Mouse (Mus musculus): ENCODE results near the gene Rasal2.
A peak's percentile ranks its signal among the peaks of the same experiment; 100 is the strongest.

Rasal2 gene

DNA sequence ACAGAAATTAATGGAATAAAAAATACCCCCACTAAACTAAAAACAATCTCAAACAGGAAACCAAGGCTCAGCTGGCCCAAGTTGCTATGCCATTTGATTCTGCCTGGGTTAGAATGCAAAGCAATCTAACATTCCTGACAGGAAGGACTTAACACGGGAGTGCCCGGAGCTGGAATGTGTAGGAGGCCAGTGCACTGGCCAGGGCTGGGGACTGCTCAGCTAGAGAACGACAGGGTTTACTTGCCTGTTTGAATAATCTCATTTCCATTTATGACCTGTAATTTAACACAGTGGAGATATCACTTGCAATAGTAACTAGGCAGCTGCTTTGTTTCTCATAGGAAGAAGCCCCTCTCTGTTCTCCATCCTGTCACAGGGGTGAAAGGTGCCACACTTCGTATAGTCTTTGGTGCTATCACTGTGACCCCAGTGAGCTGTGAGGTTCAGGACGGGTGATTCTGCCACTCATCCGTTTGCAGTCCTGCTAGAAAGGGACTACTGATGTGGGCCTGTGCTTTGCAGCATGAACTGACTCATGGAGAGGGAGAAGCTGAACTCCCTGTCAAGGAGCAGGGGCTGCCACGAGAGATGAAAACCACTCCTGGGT, 269.0 kb downstream of the Rasal2 start:
- DNase-seq (ENCODE audit: low read depth, low spot score), result no peak

DNA sequence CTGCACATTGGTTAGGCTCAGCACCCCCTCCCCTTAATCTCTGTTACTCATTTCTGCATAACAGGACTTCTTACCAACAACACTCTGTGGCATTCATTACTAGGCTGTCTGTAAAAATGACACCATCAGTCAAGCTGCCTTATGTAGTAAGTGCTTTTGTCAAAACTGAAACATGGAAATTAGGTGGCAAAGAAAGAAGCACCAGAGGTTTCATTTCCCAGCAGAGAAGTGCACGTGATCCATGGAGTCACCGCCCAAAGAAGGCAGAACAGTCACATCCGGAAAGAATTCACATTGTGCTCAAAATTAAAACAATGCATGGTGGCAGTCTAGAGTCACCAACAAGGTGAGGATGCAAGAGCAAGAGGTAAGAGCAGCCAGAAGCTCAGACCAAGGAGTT, 271.4 kb downstream of the Rasal2 start:
- DNase-seq (ENCODE audit: low read depth, low spot score), result no peak

DNA sequence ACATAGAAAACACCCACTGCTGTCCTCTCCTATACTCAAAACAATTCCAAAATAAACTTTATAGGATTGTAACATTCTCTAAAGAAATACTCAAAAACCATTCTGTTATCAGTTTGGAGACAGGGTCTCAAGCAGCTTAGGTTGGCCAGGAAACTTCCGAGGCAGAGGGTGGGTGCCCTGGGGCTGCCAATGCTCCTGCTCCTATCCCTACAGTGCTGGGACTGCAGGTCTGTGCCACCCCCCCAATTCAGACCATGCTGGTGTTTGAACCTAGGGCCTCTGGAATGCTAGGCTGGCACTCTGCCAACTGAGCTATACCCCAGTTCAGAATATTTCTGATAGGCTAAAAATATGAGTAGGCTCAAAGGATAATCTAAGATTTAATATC, 274.5 kb downstream of the Rasal2 start:
- DNase-seq (ENCODE audit: low read depth, low spot score), result no peak

DNA sequence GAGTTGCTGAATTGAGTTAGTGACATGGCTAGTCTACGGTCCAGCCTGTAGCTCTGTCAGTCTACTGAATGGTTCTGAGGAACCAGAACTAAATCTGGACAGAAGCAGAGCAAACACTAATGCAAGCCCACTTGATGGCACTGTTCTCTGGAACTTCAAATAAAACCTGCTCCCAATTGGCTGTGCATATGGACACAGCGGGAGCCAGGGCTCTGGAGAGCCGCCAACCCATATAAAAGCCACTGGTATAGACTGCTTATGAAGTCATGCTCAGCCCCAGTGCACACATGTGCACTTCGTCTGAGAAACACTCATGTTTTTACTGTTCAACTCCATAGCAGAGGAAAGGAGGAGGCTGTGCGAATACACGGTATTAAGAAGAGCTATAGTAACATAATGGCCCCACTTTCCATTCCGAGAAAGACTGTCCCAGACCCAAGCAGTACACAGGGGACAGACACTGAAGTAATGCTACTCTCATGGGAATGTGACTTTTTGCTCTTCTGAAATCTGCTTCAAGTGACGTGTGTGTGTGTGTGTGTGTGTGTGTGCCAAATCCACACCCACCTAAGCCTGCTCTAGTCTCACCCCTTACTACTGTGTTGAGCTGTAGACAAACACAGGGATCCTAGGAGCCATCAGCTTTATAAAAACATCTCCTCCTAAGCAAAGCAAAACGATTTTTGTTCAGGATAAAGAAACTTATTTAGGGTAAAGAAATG, 275.1 kb downstream of the Rasal2 start:
- DNase-seq (ENCODE audit: low read depth, low spot score), result no peak

DNA sequence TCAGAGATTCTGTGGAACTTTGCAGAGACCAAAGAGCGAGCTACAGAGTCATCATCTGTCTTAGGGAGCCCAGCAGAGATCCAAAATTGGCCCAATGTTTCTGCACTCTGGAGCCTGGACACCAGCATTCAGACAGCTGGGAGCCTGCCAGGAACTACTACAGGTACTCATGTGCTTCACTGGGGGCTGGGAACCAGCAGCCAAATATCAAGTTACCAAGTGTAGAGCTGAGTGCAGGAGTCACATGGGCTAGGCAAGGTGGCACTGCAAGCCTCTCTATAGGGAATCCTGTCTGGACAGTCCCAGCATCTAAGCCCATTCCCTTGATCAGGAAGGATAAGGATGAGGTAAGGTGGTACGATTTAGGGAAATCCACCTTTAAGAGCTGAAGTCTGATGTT, 284.2 kb downstream of the Rasal2 start:
- DNase-seq (ENCODE audit: low read depth, low spot score), result no peak

DNA sequence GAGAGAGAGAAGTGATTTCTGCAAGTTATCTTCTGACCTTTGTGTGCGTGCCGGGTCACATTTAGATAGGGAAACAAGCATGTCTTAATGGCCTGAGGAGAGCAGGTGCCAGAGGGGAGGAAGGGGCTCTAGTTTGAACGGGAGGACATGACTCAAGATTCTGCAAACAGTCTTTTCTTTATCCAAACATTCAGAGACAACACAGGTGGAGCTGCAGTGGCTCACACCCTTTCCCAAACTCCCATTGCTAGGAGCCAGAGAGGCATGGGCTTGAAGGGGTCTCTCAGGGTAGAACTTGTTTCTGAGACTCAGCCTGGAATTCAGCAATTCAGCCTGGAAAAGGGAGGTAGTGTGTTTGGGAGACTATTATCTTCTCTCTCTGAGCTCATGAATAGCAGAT, 288.6 kb downstream of the Rasal2 start:
- no peak for DNase-seq (ENCODE audit: low read depth, low spot score)

DNA sequence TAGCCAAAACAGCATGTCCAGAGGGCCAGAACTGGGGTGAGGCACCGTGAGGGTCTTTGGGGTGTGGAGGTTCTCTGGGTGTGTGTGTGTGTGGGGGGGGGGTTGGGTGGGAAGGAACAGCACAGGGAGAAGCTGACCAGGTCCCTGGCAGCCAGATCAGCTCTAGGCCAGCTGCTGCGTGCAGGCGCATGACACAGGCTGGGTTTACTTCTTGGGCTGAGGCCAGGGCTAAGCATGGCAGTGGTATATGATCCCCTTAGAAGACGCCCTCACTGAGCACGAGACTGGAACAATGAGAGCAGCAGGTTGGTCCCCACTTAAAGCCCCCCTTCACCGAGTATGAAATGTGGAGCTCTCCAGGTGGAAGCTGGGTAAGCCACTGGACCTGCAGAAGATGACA, 293.2 kb downstream of the Rasal2 start:
- no peak for DNase-seq (ENCODE audit: low read depth, low spot score)

DNA sequence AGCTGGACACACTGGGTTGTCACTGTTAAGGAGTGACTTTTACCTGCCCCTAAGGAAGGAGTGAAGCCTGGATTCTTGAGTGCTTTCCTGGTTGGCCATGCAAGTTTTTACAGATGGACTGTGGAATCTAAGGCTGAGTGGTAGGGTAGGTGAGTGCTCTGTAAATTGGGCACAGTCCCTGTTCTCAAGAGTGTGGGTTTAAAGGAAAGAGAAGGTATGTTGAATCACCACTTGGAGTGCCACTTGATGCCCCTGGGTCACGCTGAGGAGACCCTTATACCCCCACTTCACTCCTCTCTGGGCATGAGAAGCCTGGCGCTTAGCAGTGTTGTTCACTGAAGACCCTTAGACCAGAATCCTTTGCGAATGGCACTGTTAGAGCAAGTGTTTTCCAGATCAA, 295.0 kb downstream of the Rasal2 start:
- DNase-seq (ENCODE audit: low read depth, low spot score), result no peak

DNA sequence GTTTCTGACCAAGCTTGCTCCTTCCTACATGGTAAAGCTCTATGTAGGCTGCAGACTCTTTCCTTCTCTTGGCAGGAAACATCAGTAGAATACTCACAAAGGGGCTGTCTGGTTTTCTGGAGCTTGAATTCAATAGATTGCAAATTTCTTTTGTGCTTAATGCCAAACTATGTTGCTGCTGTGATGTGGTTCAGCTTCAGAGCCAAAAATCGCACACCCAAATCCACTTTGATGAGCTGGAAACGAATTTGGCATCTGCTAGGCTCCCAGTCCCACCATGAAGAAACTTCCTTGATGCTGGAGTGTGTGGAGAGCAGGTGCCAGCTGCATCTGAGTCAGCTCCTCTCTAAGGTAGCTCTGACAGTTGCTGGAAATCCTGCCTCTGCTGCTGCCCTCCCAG, 297.9 kb downstream of the Rasal2 start:
- DNase-seq (ENCODE audit: low read depth, low spot score), result no peak

DNA sequence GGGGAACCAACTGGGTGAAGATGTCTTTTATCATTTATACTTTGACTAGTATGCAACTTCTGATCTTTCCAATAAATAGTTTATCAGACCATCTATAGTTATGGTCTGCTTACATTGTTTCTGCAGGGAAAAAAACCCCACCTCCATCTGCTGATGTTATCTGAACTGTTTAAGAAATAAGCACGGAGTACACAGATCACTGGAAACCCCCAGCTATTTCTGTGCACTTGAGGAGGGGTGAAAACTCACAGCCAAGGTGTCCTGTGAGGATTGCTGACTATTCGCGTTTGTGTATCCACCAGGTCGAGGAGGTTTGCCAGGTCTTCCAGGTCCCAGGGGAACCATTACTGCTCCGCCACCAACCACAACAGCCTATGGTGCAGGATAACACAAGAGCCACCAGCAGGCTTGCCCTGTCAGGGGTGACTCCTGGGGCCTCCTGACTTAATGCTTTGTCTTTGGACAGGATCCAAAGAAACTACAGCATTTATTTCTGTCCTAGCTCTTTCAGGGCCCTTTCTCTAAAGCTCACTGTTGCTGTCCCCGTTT, 302.0 kb downstream of the Rasal2 start:
- no peak for DNase-seq (ENCODE audit: low read depth, low spot score)

DNA sequence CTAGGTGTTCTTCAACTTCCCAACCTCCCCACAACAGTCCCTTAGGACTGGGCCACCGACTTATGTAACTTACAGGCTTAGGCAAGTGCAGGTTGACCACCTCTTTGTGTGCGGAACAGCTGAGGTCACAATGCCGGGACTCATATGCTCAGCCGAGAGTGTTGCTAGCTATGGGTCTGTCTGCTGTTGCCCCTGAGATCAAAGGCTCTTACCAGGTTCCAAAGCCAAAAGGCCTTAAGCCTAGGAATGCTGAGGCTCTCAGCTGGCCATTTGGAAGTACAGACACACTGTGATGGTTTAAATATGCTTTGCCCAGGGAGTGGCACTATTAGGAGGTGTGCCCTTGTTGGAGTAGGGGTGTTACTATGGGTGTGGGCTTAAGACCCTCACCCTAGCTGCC, 303.8 kb downstream of the Rasal2 start, which contains the start of gene Tex35:
TSS of gene Tex35 (minus strand) at position 101 of the 400 bp plus-strand sequence.
- DNase-seq (ENCODE audit: low read depth, low spot score), result no peak

DNA sequence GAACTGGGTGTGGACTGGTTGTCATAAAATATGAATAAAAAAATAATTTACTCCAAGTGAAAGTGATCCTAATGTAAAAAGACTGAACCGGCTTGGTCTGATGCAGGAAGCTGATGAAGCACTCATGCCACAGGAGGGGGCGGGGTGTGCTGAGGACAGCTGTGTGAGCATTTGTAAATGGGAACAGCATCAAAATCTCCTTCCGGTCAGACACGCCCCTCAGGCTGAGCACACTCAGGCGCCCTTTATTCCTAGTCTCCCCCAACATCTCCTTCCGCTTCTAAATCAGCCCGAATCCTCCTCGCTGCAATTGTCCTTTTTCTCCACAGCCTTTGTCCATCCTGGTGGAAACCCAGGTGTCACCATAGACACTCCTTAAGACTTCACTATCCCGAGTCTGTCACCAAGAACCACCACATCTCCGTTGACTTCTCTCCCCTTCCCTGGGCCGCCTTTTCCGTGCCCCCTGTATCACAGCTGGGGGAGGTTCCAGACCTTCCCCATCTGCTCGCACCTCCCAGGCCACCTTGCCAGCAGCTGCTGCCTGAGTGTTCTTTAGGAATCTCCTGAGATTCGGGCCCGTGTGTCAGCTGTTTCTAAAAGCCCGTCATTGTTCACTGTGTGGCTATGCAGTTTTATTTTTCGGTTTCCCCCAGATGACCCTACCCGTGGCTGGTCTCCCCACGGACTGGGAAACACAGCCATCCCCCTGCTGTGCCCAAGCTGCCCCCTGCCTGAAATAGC, 311.1 kb downstream of the Rasal2 start:
- no peak for DNase-seq (ENCODE audit: low read depth, low spot score)

DNA sequence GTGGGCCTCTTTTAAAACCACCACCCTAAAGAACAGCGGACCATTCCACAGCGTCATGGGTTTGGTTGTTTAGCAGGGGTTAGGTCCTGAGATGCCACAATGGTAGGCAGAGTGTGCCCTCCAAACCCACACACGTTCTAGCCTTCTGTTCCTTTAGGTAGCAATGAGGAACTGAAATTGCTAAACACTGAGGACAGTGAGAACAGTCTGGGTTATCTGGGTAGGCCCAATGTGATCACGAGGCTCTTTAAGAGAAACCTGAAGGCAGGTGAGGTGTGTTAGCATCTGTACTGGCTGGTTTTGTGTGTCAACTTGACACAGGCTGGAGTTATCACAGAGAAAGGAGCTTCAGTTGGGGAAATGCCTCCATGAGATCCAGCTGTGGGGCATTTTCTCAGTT, 316.9 kb downstream of the Rasal2 start:
- no peak for DNase-seq (ENCODE audit: low read depth, low spot score)

DNA sequence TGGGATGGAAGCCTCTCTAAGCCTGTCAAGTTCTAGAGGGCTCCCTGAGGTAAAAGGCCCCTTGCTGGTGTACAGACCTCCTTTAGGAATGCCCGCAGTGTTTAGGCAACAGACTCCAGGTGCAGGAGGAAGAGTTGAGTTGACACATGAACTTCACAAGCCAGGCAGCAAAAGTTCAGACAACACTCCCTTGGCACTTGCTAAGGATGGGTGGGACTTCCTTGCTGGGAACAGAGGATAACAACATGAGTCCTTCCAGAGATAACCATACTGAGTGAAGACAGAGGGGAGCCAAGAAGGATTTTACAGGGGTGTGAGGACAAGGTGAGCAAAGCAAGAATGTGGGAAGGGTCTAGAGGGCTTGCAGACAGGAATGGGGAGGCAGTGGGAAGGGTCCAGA, 319.8 kb downstream of the Rasal2 start:
- DNase-seq (ENCODE audit: low read depth, low spot score), result no peak

DNA sequence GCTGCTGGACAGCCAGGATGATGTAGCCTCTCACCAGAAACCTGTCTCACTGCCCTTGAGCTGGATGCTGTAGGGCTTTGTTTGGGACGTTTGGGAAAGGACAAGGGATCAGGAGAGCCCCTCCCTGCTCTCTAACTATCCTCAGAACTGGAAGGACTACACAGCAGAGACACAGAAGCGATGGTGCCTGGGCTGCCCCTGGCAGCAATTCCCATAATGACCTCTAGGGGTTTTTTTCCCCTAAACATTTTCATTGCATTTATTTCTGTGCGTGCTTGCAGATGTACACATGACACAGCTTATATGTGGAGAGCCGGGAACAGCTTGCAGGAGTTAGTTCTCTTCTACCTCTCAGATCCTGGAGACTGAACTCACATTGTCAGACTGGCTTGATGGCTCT, 320.3 kb downstream of the Rasal2 start:
- DNase-seq (ENCODE audit: low read depth, low spot score), result no peak

DNA sequence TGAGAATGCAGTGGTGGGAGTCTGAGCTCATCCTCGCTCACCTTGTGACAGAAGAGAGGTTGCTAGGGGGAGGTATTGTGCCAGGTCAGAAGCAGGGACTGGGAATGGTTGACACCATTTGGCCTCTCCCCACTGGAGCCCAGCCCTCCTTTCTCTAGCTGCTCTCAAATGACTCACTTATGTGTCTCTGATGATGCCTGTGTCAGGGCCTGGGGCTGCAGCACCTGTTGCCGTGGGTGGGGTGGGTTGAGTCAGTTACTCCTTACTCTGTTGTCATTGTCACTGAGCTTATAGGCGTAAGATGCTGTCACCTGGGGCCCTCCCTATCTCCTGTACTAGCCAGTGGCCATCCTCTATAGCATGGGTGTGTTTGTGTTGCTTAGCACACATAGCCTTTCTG, 321.6 kb downstream of the Rasal2 start:
- no peak for DNase-seq (ENCODE audit: low read depth, low spot score)

DNA sequence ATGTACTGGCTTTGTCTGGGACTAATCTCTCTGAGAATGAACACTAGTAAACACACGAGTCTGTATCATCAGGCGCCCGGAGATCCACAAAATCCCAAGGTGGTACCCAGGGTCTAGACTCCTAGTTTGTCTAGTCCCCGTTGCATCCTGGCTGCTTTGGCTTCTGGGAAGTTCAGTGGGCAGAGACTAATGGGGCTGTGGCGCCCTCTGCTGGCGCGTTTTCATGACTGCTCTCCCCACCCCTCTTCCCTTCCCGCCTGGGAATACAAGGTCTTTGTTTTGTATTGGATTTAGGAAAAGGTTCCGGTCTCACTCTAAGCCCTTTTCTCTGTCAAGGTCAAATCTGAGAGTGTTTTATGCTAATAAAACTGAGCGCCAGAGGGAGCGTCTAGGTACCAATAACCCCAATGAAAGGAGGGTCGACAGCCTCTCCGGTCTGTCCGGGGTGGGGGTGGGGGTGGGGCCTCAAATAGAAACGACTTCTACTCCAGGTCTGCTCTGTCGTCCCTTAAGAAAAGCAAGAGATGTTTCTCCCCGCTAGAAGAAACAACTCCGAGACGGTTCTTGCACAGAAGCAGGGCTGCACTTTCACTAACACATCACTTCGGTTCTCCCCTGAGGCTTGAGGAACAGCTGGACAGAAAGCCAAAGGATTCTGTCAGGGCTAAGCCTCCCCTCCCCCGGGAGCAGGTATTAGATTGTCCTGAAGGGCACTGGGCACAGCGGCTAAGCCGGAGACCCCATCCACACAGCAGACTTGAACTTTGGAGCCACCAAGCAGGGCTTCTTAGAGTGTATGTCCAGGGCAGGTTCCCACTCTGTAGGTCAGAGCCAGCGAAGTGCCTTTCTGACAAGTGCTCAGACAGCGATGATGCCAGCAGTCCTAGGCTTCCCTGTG, 326.0 kb downstream of the Rasal2 start:
- DNase-seq (ENCODE audit: low read depth, low spot score), result peak; percentile 17

Measured in c-Kit-negative CD71-positive TER-119-positive erythroid progenitor cells, embryonic 14.5 days (primary cell).